Mouse (Mus musculus): ENCODE results near the gene Gm11111. TPM values are rescaled to one million over a fixed set of nuclear protein-coding genes. Genes with fewer than 3 reads are reported as not detected.

Gm11111 gene
- not detected in 2 replicates for polyA plus RNA-seq (2012)

DNA sequence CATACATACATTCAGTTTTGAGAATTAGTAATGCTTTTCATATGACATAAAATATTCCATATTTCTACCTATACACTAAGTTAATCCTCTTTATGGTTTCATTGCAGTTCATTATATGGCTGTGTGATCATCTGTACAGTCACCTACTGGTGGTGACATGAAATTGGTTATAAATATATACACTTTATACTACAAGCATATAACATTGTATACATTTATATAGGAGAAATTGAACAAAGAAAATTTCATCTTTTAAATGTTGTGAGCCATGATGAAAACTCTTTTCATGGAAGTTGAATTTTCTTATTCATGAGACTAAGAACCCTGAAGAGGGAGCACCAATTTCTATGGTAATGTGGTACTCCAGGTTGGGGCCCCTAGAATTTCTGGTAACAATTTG is at the start of gene Gm11111:
TSS of gene Gm11111 (plus strand) at position 301 of the 400 bp plus-strand sequence.
- TF ChIP-seq GATA1 (IDR thresholded peaks at IDR 0.05; ENCODE audit: low read length) = no peak

DNA sequence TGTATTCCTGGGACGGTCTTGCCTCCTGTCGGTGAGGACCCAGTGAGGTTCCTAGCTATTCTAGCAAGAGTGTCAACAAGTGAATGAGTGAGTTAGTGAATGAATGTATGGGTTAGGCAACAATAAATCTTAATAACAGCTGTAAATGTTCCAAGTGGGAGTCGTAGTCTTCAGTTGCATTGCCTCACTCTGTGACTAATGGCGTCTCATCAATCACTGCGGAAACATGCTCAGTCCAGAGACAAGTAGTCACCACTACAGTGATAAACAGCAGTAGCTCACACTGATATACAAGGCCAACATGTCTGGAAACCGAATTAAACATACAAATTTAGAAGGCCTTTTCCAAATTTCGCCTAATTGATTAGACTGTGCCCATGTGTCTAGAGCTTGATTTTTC is 36.3 kb upstream of the Gm11111 start:
- no peak for TF ChIP-seq GATA1 (IDR thresholded peaks at IDR 0.05; ENCODE audit: low read length)

DNA sequence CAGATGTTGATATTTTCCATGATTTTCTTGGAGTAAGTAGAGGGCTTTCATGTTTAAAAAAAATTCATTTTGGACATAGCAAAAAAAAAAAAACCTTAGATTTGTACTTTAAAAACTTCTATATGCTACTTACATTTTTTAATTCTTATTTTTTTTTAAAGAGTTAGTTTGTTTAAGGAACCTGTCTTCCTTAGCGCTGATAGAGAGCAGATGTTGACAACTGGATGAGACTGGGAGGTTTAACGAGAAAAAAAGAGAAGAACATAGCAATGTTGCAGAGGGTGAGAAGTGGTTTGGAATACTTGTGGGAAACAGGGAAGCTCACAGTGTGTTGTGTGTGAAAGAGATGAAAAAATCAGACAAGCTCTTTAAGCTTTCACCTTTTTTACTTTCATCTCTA is 32.4 kb upstream of the Gm11111 start:
- no peak for TF ChIP-seq GATA1 (IDR thresholded peaks at IDR 0.05; ENCODE audit: low read length)

DNA sequence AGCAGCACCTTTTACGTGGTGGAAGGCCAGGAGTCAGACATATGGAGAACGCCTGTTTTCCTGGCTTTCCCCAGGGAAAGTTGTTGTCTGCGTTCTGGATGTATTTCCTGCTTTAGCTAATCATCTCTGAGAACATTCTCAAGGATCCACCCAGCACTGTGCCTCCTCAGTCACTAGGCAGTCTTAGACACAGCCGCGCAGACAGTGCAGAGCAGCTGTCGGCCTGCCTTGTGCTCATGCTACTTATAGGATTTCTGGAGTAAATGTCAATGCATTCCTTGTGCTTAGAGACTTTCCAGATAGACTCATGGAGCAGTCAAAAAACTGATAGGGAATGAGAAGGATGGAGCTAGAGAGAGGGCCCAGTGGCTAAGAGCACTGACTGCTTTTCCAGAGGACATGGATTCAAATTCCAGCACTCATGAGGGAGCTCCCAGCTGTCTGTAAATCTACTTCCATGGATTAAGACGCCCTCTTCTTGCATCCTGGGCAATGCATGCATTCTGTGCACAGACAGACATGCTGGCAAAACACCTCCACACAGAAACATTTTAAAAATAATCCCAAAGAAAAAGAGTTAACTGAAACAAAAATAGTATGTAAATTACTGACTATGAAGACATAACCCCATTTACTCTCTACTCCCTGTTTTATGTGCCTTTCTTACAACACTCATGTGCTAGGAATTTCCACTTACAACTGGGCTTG is 30.1 kb upstream of the Gm11111 start:
- TF ChIP-seq GATA1 (IDR thresholded peaks at IDR 0.05; ENCODE audit: low read length) = no peak

DNA sequence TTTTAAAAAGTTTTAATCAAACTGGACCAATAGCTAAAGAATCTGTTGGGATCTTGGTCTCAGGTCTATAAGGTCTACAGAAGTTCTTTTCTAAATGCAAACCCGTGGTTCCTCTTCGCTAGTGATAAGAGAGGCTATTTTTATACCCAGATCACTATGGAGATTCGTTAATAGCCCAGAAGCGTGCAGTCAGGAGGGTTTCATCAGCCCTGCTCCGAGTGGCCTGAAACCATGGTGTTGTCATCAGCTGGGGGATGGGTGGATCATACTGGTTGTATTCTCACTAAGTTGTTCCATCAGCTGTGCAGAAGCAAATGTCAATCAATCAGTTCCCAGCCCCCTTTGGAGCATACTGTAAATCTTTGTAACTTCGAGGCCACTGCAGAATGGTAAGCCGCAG is 29.4 kb upstream of the Gm11111 start:
- TF ChIP-seq GATA1 (IDR thresholded peaks at IDR 0.05; ENCODE audit: low read length) = no peak

DNA sequence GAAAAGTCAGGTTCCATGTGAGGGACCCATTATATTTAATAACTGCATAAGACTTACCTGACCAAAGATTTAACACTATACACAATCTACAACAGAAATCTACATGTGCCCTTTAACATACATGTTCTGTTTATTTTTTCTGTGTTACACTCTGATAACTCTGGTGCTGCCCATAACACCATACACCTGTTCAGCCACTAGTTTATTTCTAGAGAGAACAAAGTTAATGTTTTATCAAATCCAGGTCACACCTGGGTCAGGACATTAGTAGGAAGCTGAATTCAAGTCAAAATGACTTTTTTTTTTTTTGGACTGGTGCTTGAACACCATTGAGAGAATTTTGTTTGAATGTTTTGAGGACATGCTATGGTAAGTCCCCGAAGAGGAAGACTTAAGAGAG is 28.7 kb upstream of the Gm11111 start:
- TF ChIP-seq GATA1 (IDR thresholded peaks at IDR 0.05; ENCODE audit: low read length) = no peak

DNA sequence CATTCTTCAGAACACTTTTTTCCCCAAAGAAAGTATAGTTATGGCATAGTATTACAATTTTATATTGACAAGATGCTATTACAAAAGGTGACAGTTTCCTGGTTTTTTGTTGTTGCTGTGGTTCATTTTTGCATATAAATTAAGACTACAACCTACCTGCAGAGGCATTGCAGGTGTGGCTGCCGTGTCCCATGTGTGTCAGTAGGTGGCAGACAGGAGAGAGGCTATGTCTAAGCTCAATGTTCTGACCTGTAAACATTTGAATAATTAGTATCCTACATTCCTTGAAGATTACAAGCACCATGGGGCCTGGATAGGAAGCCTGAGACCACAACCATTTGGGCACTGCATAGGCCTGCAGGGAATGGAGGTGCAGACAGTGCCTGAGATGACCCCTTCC is 11.2 kb upstream of the Gm11111 start:
- no peak for TF ChIP-seq GATA1 (IDR thresholded peaks at IDR 0.05; ENCODE audit: low read length)

DNA sequence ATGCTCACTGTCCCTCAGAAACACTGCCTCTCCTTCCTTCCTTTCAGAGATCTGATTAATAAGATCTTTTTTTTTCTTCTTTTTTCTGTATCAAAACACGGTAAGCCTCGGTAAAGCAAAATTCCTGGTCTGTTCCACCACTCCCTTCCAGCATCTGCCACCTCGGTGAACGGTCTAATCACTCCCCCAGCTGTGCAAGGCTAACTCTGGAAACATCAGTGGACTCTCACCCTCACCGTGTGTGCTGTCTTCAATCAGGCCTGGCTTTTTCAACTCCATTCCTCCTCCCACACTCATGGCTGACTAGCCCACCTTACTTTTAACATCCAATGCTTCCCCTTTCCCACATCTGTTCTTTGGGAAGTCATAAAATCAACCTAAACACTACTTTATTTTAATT is 2.2 kb upstream of the Gm11111 start:
- no peak for TF ChIP-seq GATA1 (IDR thresholded peaks at IDR 0.05; ENCODE audit: low read length)

DNA sequence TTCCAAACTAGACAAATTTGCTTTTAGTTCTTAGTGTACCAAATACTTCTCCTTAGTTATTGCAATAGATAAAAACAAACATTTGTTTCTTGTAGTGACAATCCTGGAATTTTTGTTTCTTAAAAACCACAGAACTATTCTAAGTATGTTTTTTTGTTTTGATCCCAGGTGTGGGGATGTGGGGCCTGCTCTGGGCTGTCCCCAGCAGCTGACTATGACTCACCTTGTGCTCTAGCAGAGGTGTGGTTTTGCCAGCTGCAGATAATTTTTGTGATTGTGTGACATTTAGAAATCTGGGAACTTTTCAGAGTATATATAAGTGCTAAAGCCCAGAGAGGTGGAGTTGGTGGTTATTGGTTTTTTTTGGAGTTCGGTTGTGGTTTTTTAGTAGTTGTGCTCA is 1.6 kb upstream of the Gm11111 start:
- no peak for TF ChIP-seq GATA1 (IDR thresholded peaks at IDR 0.05; ENCODE audit: low read length)

DNA sequence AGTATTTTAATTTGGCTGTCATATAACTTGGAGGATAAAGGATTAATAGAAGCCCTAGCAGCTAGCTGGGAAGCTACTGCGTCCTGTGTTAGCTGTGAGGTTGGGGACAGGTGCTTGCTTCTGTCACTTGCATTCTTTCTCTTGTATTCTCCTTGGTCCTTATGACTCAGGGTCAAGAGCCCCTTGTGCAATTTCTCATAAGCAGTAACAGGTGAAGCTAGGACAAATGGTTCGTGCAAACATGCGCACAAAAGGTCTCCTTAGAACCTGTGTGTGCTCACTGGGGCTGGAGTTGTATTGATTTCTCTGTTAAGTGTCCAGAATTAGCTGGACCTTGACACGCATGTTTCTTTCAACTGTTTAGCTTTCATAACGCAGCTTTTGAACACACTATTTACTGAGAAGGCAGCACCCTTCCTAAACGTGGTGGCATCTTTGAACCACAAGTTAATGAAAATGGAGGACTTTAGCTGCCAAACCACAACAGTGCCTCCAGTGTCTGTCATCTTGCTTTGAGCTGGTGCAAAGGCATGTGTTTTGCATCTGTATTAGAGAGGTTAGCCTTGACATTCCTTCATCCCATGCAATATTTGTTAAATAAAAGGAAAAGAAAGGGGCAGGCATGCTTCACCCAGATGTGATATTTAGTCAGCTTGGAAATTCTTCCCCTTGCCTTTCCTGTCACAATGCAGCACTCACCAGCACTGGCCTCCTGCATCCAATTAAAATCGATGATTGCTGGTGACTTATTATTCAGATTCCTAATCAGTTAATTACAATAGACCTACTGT is 511 bp downstream of the Gm11111 start:
- TF ChIP-seq GATA1 (IDR thresholded peaks at IDR 0.05; ENCODE audit: low read length) = no peak

DNA sequence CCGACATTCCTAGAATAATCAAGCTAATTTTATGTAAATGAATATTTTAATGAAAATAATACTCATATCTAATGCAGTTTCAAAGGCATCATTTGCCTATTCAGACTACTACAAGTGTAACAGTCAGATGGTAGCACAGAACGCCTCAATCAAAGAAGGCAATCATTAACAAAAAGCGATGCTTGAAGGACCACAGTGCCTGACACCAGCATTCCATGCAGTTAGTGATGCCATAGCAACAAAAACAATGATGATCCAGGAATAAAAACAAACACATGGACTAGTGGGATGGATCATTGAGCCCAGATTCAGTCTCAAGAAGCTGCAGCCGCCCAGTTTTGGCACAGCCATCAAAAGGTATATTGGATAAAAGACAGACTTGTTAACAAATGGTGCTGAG is 8.8 kb downstream of the Gm11111 start:
- TF ChIP-seq GATA1 (IDR thresholded peaks at IDR 0.05; ENCODE audit: low read length) = no peak

DNA sequence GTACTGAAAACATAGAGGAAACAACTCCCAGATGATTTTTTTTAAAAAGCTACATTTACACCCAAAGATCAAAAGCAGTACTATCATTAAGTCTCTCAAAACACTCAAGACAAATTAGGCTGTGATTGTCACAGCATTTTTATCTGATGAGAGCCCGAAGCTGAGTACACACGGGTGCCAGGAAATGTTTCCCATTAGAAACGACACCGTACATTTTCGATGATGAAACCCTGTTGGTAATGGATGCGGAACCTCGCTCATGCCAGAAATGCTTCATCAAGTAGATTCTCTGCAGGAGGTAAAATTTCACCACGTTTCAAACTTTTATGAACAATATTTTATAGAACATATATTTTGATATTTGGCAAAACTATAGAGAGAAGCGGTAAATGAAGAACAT is 10.3 kb downstream of the Gm11111 start:
- no peak for TF ChIP-seq GATA1 (IDR thresholded peaks at IDR 0.05; ENCODE audit: low read length)

DNA sequence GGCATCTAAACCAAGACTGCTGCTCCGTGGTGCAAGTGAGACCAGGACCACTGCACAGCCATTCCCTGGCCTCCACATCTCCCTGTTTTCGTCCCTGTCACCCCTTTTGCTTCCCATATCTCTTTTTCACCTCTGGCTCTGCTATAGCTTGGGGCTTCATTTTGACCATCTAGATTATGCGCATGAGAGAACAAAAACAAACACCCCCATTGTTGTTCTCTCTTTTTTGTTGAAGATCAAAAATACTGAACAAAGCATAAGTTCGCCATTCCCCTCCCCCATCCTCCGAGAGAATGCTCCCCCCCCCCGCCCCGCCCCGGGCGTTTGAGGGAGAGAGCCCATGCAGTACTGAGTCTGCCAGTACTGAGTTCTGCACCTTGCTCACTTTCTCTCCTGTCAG is 11.3 kb downstream of the Gm11111 start:
- no peak for TF ChIP-seq GATA1 (IDR thresholded peaks at IDR 0.05; ENCODE audit: low read length)

DNA sequence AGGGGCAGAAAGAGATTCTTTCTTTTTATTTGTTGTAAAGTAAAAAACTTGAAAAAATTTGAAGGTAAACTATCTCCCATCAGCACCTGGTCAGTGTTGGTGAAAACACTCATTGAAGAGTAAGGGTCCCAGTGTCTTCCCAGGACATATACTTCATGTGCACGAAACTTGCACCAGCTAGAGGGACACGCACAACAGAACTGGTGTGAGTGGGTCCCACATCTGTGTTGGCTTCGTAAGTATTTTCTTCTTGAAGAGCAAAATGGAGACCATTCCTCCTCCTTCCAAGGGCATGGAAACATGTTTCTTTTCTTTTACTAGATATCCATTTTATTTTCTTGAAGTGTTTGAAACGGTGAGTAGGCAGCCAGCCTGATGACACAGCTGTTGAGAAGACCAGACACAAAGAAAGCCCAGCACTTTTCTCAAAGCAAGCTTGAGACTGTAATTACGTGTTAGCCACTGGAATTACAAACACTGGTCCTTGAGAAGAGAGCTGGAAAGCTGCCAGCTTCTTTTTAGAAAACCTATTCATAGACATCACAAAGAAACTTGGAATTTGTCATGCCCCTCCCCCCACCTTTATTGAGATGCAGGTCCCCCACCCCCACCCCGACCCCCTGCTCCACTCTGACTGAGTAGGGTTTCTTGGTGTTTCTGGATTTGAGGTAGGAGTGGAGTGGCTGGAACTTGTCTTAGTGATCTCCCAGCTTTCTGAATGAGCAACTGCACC is 14.1 kb downstream of the Gm11111 start:
- no peak for TF ChIP-seq GATA1 (IDR thresholded peaks at IDR 0.05; ENCODE audit: low read length)

DNA sequence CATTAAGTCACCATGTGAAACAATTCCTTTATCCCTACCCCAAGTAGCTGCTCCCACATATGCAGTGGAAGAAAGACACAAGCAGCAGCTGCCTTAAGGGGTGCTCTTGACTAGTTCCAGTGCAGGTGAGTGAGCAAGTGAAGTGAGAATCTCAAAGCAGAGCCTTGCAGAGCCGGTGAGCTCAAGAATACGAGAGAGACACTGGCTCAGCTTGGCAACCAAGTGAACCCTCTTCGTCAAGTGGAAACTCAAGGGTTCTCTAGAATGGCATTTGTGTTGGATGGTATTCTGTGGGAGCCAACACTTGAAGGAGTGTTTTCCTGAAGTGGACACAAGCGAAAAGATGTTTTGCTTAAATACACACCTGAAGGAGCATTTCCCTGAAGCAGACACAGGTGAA is 16.0 kb downstream of the Gm11111 start:
- no peak for TF ChIP-seq GATA1 (IDR thresholded peaks at IDR 0.05; ENCODE audit: low read length)

DNA sequence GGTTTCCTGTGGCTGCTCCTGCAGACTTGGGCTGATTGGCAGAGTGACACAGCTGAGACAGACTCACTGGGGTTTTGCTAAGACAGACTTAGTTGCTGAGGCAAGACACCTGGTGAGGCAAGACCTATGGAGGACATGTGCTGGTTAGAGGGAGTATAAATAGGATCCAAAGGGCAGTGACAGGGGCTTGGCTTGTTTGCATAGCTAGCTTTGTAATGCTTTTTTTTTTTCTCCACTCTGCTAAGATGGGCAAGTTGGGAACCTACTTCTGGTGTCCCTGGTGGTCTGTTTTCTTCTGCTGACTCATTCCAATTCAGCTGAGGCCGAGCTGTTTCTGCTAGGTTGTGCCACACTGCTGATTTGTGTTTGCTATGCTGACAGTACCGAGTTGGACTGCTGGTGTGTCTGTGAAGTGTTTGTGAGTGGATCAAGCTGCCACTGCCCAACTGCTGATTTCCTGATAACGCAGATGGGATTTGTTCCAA is 16.6 kb downstream of the Gm11111 start:
- no peak for TF ChIP-seq GATA1 (IDR thresholded peaks at IDR 0.05; ENCODE audit: low read length)

Measured in G1E-ER4 (cell line).